Mouse (Mus musculus): Measurements from ENCODE around the gene Gm47955.

GRCm38 (mm10) chr1:82986738-82987137 lies 26.7 kb downstream of the Gm47955 start:
- TF ChIP-seq USF1 (IDR thresholded peaks at IDR 0.05; ENCODE audit: low read depth) (no peak), CTCF (IDR thresholded peaks at IDR 0.05; ENCODE audit: control insufficient read depth, insufficient read depth, insufficient read length) (no peak), MYOG (IDR thresholded peaks at IDR 0.05; ENCODE audit: control insufficient read depth, extremely low read depth, insufficient read length) (no peak)

Measured in C2C12 (cell line).